Mouse (Mus musculus) gastrocnemius, postnatal 36 days (tissue): ENCODE results near the gene Teddm1a. TPM values are rescaled to one million over a fixed set of nuclear protein-coding genes. Genes with fewer than 3 reads are reported as not detected.

Experiments
- DNase-seq, 2 experiments: peaks; one replicate each; pipeline ENCODE4 v3.0.0; 2022
- intact Hi-C: fragments of 180-260 bp; cut with DNase I; formaldehyde crosslinking; loops from one replicate; pipeline ENCODE4 v1.15.1; 2025
- total RNA-seq, 2 experiments: library from RNA; stranded (reverse); gene quantifications; 2 replicates each; pipeline ENCODE4 v1.2.3; 2021

The Teddm1a gene
- total RNA-seq, 2 experiments from 2014 or later = not detected

DNA sequence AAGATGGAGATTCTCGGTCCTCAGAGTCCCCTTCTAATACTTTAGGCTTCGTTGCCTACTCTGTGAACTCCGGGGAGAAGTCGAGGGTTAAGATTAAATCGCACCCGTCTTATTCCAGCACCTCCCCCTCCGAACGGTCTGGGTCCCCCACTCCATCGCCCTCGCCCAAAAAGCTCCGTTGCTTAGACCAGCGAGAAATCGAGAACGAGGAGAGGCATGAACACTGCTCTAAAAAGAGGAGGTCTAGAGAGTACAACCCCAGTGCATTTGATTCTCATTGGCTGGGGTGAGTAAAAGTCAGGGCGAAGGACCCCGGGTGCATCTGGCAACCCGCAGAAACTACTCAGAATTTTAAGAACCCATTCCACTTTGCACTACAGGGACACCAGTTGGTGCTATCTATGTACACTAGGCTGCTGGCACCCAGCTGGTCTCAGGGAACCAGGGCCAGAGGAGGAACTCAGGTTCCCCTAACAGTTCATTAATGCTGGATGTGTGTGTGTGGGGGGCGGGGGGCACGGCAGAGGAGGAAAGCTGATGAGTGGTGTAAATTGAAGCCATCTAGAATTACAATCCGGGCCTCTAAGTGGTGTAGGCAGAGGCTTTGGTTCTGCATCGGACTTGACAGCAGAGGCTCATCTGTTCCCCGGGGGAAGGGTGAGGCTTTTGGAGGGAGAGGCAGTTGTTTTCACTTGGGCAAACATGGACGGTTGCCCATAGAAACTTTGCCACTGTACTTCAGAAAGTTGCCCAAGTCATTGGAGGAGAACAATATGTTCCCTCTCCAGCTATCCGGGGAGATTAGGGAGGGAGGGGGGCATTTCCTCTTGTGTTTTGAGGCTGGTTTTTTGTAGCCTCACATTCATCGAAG is 9.6 kb downstream of the Teddm1a start:
- intact Hi-C loops = no loop called here
- peak; percentile 55 to 74 for DNase-seq

DNA sequence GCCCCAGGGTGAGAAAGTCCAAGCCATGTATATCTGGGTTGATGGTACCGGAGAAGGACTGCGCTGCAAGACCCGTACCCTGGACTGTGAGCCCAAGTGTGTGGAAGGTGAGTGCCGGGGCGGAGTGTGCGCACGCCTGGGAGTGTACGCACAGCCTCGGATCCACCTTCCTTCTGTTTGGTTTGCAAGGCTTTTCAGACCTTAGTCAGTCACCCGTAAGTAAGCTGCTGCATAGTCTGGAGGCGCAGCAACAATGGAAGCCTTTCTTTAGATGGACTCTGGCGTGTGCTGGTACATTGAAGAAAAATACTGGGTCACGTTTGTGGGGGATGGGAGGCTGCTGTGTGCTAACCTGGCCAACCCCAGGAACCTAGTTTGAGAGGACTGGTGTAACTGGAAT is 11.5 kb downstream of the Teddm1a start:
- DNase-seq = no peak
- intact Hi-C loops = no loop called here

DNA sequence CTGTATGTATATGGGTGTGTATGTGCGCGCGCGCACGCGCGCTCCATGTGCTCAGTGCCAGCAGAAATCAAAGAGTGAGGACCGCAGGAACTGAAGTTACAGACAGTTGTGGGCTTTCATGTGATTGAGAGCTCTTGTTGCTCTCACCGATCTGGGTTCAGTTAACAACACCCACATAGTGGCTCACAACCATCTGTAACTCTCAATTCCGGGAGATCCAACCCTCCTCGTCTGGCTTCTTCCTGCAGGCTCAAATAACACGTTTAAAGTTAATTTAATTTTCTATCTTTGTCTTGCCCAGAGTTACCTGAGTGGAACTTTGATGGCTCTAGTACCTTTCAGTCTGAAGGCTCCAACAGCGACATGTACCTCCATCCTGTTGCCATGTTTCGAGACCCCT is 12.7 kb downstream of the Teddm1a start:
- no peak for DNase-seq
- intact Hi-C loops = no loop called here

DNA sequence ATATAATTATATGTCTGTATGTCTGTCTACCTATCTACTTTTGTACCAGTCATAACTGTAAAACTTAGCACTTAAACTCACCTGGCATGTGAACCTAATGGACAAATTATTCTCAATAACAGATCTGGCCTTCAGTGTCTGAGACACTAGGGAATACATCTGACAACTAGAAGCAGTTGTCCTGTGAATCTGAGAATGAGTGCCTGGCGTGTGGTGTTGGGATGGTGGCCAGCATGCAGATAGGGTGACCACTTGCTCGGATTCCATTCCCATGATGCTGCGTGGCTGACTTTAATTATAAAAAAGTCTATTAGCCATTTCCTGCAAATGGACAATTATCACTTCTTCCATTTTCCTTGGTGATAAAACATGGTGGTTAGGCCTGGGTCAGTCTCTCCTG is 14.3 kb downstream of the Teddm1a start:
- DNase-seq = no peak
- intact Hi-C loops = no loop called here

DNA sequence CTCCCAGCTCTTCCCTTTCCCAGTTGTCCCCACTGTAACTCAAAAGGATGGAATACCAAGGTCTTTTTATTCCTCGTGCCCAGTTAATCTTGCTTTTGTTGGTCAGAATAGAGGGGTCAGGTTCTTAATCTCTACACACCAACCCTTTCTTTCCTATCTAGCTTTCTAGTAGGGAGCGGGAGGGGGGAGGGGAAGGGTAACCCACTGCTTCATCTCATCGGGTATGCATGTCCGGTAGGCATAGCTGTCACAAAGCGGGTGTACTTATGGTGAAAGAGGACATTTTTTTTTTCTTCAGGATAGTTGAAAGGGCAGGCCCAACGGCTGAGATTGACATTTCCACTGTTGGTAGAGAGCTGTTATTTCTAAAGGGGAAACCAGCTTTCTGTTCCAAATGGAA is 16.7 kb downstream of the Teddm1a start:
- no peak for DNase-seq
- intact Hi-C loops = no loop called here

GRCm38 (mm10) chr1:153908741-153909140 is 17.2 kb downstream of the Teddm1a start:
- DNase-seq = no peak
- intact Hi-C loops = no loop called here

DNA sequence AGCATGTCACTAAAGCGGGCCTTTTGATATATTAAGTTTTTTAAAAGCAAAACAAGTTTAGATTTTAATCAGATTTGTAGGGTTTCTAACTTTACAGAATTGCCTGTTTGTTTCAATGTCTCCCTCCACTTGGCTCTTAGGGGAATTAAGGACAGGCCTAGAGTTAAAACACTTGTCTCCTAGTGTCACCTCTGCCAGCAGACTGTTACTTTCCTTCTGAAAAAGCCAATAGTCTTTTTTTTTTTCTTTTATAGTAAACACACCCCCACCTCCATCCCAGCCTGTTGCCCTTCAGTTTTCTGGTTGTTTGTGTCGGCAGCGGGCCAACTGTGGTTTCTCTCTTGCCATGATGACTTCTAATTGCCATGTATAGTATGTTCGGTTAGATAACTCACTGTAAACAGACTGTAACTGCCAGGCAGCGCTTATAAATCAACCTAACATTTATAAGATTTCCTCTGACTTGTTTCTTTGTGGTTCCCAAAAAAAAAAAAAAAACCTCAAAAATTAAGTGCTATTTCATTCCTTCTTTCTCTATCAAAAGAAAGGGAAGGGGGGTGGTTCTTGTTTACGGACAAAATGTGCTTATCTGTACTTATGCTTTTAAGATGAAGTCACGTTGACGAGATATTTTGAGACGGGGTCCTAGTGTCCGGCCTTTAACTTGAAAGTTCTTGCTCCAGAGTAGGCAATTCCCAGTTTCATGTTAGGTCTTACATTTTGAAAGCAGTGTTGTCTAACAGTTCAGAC is 17.8 kb downstream of the Teddm1a start:
- DNase-seq = no peak
- intact Hi-C loops = no loop called here

DNA sequence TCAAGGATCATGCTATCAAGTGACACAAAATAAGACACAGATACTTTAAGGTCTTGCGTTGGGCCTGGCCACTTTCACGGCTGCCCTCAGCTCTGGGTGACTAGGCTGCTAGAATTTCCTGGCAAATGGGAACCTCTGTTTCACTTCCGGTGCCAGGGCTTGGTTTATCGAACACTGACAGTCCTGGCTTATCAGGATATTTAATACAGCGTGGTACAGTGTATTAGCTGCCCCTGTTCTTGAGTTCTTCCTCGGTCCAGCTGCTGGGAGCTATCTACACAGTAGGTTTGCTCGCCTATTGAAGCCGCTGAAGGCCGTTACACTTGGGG is 18.4 kb downstream of the Teddm1a start:
- DNase-seq = no peak
- intact Hi-C loops = no loop called here

DNA sequence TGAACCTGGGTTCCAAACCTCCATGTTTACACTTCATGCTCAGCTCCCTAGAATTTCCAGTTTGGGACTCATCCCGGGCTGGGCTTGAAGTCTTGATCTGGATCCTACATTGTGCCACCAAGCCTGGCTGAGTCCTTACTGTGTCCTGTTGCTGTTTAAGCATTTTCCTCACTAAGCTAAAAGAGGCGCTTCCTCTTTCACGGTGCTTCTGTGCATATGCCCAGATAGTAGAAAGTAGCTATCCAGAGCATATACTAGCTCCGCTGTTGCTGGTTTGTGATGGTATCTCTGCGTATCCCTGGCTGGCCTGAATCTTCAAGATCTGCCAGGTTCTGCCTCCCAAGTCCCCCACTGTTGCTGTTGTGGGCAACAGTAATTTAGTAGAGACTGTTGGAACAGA is 18.9 kb downstream of the Teddm1a start:
- no peak for DNase-seq

GRCm38 (mm10) chr1:153911276-153911795 is 19.8 kb downstream of the Teddm1a start:
- no peak for DNase-seq
- intact Hi-C loops = no loop called here

More for the DNA sequence above, 18.9 kb downstream of the Teddm1a start:
- intact Hi-C loops = no loop called here

DNA sequence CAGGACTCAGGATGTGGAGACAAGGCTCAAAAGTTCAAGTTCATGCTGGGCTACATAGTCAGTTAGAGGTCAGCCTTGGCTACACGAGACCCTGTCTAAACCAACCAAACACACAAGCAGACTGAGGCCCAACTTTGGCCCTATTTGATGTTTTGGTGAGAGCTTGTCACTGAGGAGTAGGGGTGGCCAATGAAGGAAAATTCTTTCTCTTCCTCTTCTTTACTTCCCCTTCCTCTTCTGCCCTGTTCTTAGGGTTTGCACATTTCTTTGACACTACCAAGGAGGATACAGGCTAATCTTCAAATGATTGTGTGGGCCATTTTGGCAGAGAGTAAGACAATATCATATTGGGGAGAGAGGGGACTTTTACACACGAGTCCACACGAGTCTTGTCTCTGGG is 22.3 kb downstream of the Teddm1a start:
- DNase-seq = no peak
- intact Hi-C loops = no loop called here

DNA sequence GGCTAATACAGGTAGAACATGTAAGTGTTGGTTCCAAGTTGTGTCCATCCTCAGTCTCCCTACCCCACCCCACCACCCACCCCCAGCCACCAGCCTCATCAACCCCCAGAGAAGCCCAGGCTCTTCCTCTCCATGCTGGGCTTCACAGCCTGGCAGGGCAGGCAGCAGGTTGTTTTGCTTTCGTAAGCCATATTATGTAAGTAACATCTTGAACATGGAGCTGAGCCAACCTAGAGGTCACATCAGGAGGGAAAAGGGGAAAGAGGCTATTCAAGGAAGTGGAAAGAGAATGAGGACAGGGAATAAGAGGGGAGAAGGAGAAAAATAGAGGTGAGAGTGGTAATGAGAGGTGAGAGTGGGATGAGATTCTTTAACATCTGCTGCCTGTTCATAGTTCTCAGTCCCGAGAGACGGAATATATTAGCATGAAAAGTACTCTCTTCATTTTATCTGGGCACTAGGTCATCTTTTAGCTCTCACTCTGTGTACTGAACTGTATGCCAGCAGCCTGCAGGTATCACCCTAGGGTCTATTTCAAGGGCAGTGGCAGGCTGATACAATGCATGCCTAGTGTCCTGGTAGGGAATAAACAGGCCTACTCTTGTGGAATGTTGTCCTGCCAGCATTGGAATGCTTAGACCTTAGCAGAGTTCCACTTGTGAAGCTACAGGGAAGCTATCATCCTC is 27.1 kb downstream of the Teddm1a start:
- intact Hi-C loops = loop anchor here (5.0 kb wide), 1 partner anchor 114 kb away; no protein-coding TSS in a partner anchor

DNA sequence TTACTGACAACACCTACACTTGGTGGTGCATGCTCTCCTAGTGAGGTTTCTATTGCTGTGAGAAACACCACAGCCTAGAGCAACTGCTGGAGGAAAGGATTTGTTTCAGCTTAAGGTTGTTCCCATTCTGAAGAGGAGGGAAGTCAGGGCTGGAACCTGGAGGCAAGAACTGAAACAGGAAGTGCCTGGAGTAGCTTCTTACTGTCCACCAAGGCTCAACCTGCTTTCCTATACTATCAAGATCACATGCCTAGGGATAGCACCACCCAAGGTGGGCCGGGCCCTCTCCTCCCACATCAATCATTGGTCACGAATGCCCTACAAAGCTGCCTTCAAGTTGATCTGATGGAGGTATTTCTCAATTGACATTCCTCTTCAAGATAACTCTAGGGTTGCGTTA is 30.1 kb downstream of the Teddm1a start:
- intact Hi-C loops = no loop called here
- no peak for DNase-seq

More for the DNA sequence above, 27.1 kb downstream of the Teddm1a start:
- DNase-seq = no peak

- DNase-seq = peak; percentile 35 to 61
- intact Hi-C loops = no loop called here
These were observed 31.1 kb downstream of the Teddm1a start for GRCm38 (mm10) chr1:153922571-153923021.

GRCm38 (mm10) chr1:153924395-153925385 is 33.1 kb downstream of the Teddm1a start:
- DNase-seq = no peak
- intact Hi-C loops = no loop called here

GRCm38 (mm10) chr1:153930431-153930830 is 38.9 kb downstream of the Teddm1a start:
- intact Hi-C loops = no loop called here
- DNase-seq = no peak

- intact Hi-C loops = no loop called here
- no peak for DNase-seq
These were observed 42.2 kb downstream of the Teddm1a start for GRCm38 (mm10) chr1:153933772-153934171.

GRCm38 (mm10) chr1:153935844-153936380 is 44.4 kb downstream of the Teddm1a start:
- intact Hi-C loops = no loop called here
- no peak for DNase-seq

DNA sequence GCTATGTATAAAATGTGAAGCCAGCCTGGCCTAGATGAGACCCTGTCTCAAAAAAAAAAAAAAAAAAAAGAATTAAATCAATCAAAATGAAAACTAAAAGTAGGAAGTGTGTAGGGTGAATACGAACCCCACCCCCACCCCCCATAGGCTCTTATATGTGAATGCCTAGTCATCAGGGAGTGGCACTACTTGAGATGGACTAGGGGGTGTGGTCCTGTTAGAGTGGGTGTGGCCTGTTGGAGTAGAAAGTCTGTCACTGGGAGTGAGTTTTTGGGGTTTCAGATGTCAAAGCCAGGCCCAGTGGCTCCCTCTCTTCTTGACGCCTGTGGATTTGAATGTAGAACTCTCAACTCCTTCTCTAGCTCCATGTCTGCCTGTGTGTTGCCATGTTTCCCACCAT is 45.5 kb downstream of the Teddm1a start:
- intact Hi-C loops = no loop called here

More for the DNA sequence above, 45.5 kb downstream of the Teddm1a start:
- no peak for DNase-seq
